Mouse (Mus musculus) forebrain, embryonic 11.5 days (tissue): ENCODE measurements around the gene Zfp687. TPM values are rescaled to one million over a fixed set of nuclear protein-coding genes. Genes with fewer than 3 reads are reported as not detected.

ENCODE experiments used
- ATAC-seq: fragments of 200-750 bp; cut with Nextera tagmentation; replicated peaks from 2 replicates; pipeline ENCODE4 v1.8.0; 2017; ENCODE audit warnings: moderate TSS enrichment; ENCODE audit not compliant: low FRiP score
- DNase-seq: peaks from one replicate; pipeline ENCODE4 v3.0.0-alpha.2; 2017; ENCODE audit warnings: low spot score
- H3K27ac ChIP-seq: fragments of 300-500 bp; sonication (generic); 2 replicates; pipeline ENCODE4 v1.5.1; 2014; ENCODE audit warnings: low read depth, low read length
- H3K27me3 ChIP-seq: fragments of 300-500 bp; sonication (generic); 2 replicates; pipeline ENCODE4 v1.6.1; 2014; ENCODE audit warnings: mild to moderate bottlenecking, low read length, mixed read lengths; ENCODE audit not compliant: control insufficient read depth, insufficient read depth
- H3K36me3 ChIP-seq: fragments of 300-500 bp; sonication (generic); 2 replicates; pipeline ENCODE4 v1.6.1; 2014; ENCODE audit warnings: mild to moderate bottlenecking, low read length, moderate library complexity, mixed read lengths; ENCODE audit not compliant: control insufficient read depth, insufficient read depth
- H3K4me1 ChIP-seq: fragments of 300-500 bp; sonication (generic); replicated peaks from 2 replicates; pipeline ENCODE4 v1.6.1; 2014; ENCODE audit warnings: low read length, mixed read lengths; ENCODE audit not compliant: control insufficient read depth, insufficient read depth
- H3K4me2 ChIP-seq: fragments of 300-500 bp; sonication (generic); 2 replicates; pipeline ENCODE4 v1.6.1; 2014; ENCODE audit warnings: low read depth, mild to moderate bottlenecking, low read length, moderate library complexity, mixed read lengths; ENCODE audit not compliant: severe bottlenecking
- H3K4me3 ChIP-seq: fragments of 300-500 bp; sonication (generic); 2 replicates; pipeline ENCODE4 v1.5.1; 2014; ENCODE audit warnings: low read depth, low read length
- H3K9ac ChIP-seq: fragments of 300-500 bp; sonication (generic); 2 replicates; pipeline ENCODE4 v1.6.1; 2014; ENCODE audit warnings: low read length
- H3K9me3 ChIP-seq: fragments of 300-500 bp; sonication (generic); 2 replicates; pipeline ENCODE4 v1.6.1; 2016; ENCODE audit warnings: low read length, mixed read lengths; ENCODE audit not compliant: control insufficient read depth
- WGBS: fragments of 180-500 bp; shearing (Covaris S2); extraction: QIAGEN DNeasy Blood & Tissue Kit; methylation state at CpG from one replicate; pipeline ENCODE4 v1.1.7; 2014; 5-methylcytosine and 5-hydroxymethylcytosine counted together
- polyA plus RNA-seq: library from polyadenylated mRNA; unstranded; fragments of >200 nt; fragmentation: Nextera tagmentation; extraction: Ambion mirVana; gene quantifications from 2 replicates; pipeline ENCODE4 v1.2.1, GENCODE M21; 2014

The Zfp687 gene
- polyA plus RNA-seq, 1 experiment from 2014 or later: 44.2 TPM

DNA sequence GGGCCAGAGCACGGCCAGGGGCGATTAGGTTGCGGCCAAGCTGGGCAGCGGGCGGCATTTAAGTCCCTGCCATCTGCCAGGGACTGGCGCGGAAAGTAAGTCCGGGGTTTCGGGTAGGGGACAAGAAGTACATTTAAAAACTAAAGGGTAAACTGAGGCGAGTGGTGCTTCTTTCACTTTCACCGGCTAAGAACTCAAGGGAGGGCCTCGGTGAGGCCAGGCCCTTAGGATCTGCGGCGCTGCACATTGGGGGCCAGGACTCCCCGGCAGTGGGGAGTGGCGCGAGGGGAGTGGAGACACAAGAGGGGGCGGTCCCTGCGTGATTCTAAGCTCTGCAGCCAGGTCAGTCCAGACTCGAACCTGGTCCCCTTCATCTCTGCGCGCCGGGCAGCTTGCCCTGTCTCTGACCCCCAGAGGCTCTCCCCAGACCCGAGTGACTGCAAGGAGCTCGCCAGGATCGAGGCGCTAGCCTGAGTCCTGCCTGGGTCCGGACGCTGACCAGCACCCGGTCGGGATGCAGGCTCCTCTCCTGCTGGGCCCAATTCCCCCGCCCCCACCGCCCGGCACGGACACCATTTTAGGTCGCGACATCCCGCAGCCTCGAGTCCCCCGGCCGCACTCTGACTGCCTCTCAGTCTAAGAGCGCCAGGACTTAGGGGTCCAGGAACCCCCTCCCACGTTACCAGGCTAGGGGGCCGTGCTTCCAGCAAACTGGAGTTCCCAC is 658 bp downstream of the Zfp687 start:
- ATAC-seq (peak; percentile 23), DNase-seq (no peak)
- H3K4me2 ChIP-seq: peak overlapping the region; percentile 98
- H3K27ac ChIP-seq: peak overlapping the region; percentile 73
- peak overlapping the region; percentile 85 for H3K4me3 ChIP-seq
- H3K4me1 ChIP-seq: peaks cover 11% of the 10 kb centered on the region; the same call in 1 of the 2 replicates
- no peaks in the 10 kb centered on the region for H3K9me3 ChIP-seq
- H3K9ac ChIP-seq: peak overlapping the region; percentile 83
- no peaks in the 10 kb centered on the region for H3K27me3 ChIP-seq
- under 1% methylated on average over 44 of the region's 44 CpGs for WGBS
- peaks cover 11% of the 10 kb centered on the region for H3K36me3 ChIP-seq

- WGBS: 11% methylated on average over 13 of the region's 13 CpGs
- H3K4me3 ChIP-seq: peak overlapping the region; percentile 85
- ATAC-seq (no peak), DNase-seq (no peak)
- H3K4me2 ChIP-seq: peak overlapping the region; percentile 98
- no peaks in the 10 kb centered on the region for H3K9me3 ChIP-seq
- H3K27ac ChIP-seq: no peak overlapping the region
- no peaks in the 10 kb centered on the region for H3K27me3 ChIP-seq
- peaks cover 11% of the 10 kb centered on the region for H3K36me3 ChIP-seq
- H3K9ac ChIP-seq: peak overlapping the region; percentile 83
- H3K4me1 ChIP-seq: peaks cover 11% of the 10 kb centered on the region; the same call in 1 of the 2 replicates
These were observed 1.4 kb downstream of the Zfp687 start for GRCm38 (mm10) chr3:95013699-95014427.

- no peak overlapping the region for H3K4me3 ChIP-seq
- H3K9ac ChIP-seq: no peak overlapping the region
- ATAC-seq: no peak
- DNase-seq: no peak
- no peak overlapping the region for H3K27ac ChIP-seq
- H3K4me1 ChIP-seq: peaks cover 13% of the 10 kb centered on the region; the same call in 1 of the 2 replicates
- 87% methylated on average over 3 of the region's 3 CpGs for WGBS
- no peaks in the 10 kb centered on the region for H3K9me3 ChIP-seq
- no peak overlapping the region for H3K4me2 ChIP-seq
- H3K27me3 ChIP-seq: no peaks in the 10 kb centered on the region
- peaks cover 15% of the 10 kb centered on the region for H3K36me3 ChIP-seq
These were observed 2.3 kb downstream of the Zfp687 start for GRCm38 (mm10) chr3:95012982-95013381.

DNA sequence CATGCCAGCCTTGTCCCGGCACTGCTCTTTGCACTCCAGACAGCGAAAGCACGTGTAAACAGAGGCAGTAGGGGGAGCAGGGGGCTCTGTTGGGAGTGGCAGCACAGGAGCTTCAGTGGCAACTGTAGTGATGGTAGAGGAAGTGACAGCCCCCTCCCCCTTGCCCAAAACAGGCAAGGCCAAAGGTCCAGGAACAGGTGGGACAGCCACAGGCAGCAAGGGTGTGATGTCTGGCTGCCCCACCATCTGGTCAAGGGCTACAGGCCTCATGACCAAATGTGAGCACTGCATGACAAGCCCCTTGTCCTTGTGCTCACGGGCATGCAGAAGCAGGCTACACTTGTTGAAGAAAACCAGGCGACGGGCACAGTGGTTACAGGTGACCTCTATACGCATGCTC is 4.9 kb downstream of the Zfp687 start:
- no peak overlapping the region for H3K4me2 ChIP-seq
- WGBS: 88% methylated on average over 7 of the region's 7 CpGs
- H3K9ac ChIP-seq: no peak overlapping the region
- peaks cover 17% of the 10 kb centered on the region for H3K36me3 ChIP-seq
- H3K4me3 ChIP-seq: no peak overlapping the region
- H3K9me3 ChIP-seq: no peaks in the 10 kb centered on the region
- H3K27ac ChIP-seq: no peak overlapping the region
- no peaks in the 10 kb centered on the region for H3K27me3 ChIP-seq
- H3K4me1 ChIP-seq: peaks cover 11% of the 10 kb centered on the region; the same call in 1 of the 2 replicates
- no peak for DNase-seq
- no peak for ATAC-seq

DNA sequence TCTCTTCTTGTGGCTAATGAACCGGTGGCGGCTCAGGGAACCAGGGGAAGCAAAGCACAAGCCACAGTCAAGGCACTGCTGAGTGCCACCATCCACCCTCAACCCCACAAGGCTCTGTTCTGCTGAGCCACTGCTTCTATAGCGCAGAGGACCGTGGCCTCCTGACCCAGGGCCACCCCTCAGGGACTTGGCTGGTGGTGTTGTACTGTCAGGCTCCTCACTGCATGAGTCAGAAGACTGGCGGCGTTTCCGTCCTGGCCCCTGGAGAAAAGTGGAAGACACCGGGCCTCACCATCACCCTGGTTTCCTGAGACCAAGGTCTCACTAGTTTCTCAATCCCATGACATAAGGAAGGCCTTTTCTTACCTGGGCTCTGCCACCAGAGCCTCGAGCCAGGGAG is 7.5 kb downstream of the Zfp687 start:
- Histone ChIP-seq H3K4me1 (peaks cover 2% of the 10 kb centered on the region; the same call in 1 of the 2 replicates), H3K9ac (no peak overlapping the region), H3K36me3 (peaks cover 17% of the 10 kb centered on the region), H3K27ac (no peak overlapping the region), H3K9me3 (no peaks in the 10 kb centered on the region), H3K4me3 (no peak overlapping the region), H3K27me3 (no peaks in the 10 kb centered on the region), H3K4me2 (no peak overlapping the region)
- ATAC-seq (no peak), DNase-seq (no peak)
- 86% methylated on average over 9 of the region's 9 CpGs for WGBS

GRCm38 (mm10) chr3:95005651-95006050 is 9.6 kb downstream of the Zfp687 start:
- DNase-seq (no peak), ATAC-seq (no peak)
- Histone ChIP-seq H3K27ac (no peak overlapping the region), H3K27me3 (no peaks in the 10 kb centered on the region), H3K9ac (no peak overlapping the region), H3K4me2 (no peak overlapping the region), H3K36me3 (peaks cover 10% of the 10 kb centered on the region), H3K9me3 (no peaks in the 10 kb centered on the region), H3K4me1 (peaks cover 2% of the 10 kb centered on the region; the same call in 1 of the 2 replicates), H3K4me3 (no peak overlapping the region)
- WGBS: 88% methylated on average over 3 of the region's 3 CpGs

GRCm38 (mm10) chr3:95003273-95003672 is 12.0 kb downstream of the Zfp687 start:
- DNase-seq (no peak), ATAC-seq (no peak)
- Histone ChIP-seq H3K9ac (no peak overlapping the region), H3K27ac (no peak overlapping the region), H3K4me1 (no peaks in the 10 kb centered on the region; the same call in 1 of the 2 replicates), H3K36me3 (peaks cover 12% of the 10 kb centered on the region; the same call in 1 of the 2 replicates), H3K27me3 (no peaks in the 10 kb centered on the region), H3K4me3 (no peak overlapping the region), H3K9me3 (no peaks in the 10 kb centered on the region), H3K4me2 (no peak overlapping the region)

GRCm38 (mm10) chr3:95002569-95002968 is 12.7 kb downstream of the Zfp687 start:
- DNase-seq: peak; percentile 49
- Histone ChIP-seq H3K27me3 (no peaks in the 10 kb centered on the region), H3K27ac (peak overlapping the region; percentile 46; the same call in 1 of the 2 replicates), H3K4me1 (no peaks in the 10 kb centered on the region; the same call in 1 of the 2 replicates), H3K4me3 (no peak overlapping the region), H3K36me3 (peaks cover 7% of the 10 kb centered on the region; the same call in 1 of the 2 replicates), H3K9ac (no peak overlapping the region; the same call in 1 of the 2 replicates), H3K9me3 (no peaks in the 10 kb centered on the region), H3K4me2 (no peak overlapping the region)
- 58% methylated on average over 4 of the region's 4 CpGs for WGBS
- ATAC-seq: peak; percentile 68
